ENCODE assay signal across 14 mouse cellular contexts in genomic region chr6:36775647-36776360, GRCm38 (mm10). TPM values are rescaled to one million over a fixed set of nuclear protein-coding genes. Genes with fewer than 3 reads are reported as not detected.
A peak's percentile ranks its signal among the peaks of the same experiment; 100 is the strongest.
DNase-seq lines count a peak whose midpoint lies in the region; ATAC-seq lines count a peak whose summit lies in the region.
"Had no signal": no experiment of that assay in that cellular context is flagged by ENCODE, and none has a peak within 500 bp of the region (broad histone marks: within the 10 kb centered on the region; RNA-seq: fewer than 3 reads in every experiment).

No protein-coding gene starts in this region.

- peak overlapping the region; percentile 77 for H3K27ac ChIP-seq in hindbrain, embryonic 10.5 days
- H3K27ac ChIP-seq in midbrain, embryonic 14.5 days (replicated peaks; ENCODE audit: low read depth, low read length) = peak overlapping the region; percentile 28; the same call in 1 of the 2 replicates
- H3K27ac ChIP-seq: heart, embryonic 13.5 days; liver, embryonic 12.5 days had no signal

- peaks cover 84% of the 10 kb centered on the region for H3K27me3 ChIP-seq in hindbrain, embryonic 10.5 days (ENCODE audit: insufficient read depth, poor library complexity, severe bottlenecking)
- 0 out of 2 replicates have a peak, but pooled peaks cover 4% of the 10 kb centered on the region for H3K27me3 ChIP-seq in midbrain, embryonic 14.5 days (ENCODE audit: control insufficient read depth, insufficient read depth, low read length)
- H3K27me3 ChIP-seq: heart, embryonic 13.5 days; liver, embryonic 12.5 days had no signal

- WGBS in hindbrain, embryonic 10.5 days = 26% methylated on average over 10 of the region's 10 CpGs
- 6% methylated on average over 10 of the region's 10 CpGs for WGBS in midbrain, embryonic 14.5 days

- H3K36me3 ChIP-seq in hindbrain, embryonic 10.5 days = peaks cover 31% of the 10 kb centered on the region
- peaks cover 6% of the 10 kb centered on the region; the same call in 1 of the 2 replicates for H3K36me3 ChIP-seq in midbrain, embryonic 14.5 days (ENCODE audit: control insufficient read depth, insufficient read depth, low read length)
- H3K36me3 ChIP-seq: liver, embryonic 12.5 days had no signal

- peak overlapping the region; percentile 27 for H3K4me3 ChIP-seq in hindbrain, embryonic 10.5 days
- H3K4me3 ChIP-seq in midbrain, embryonic 14.5 days (replicated peaks; ENCODE audit: low read depth, low read length) = no peak overlapping the region
- H3K4me3 ChIP-seq: heart, embryonic 13.5 days; liver, embryonic 12.5 days had no signal

- no peaks in the 10 kb centered on the region for H3K9me3 ChIP-seq in hindbrain, embryonic 10.5 days
- no peaks in the 10 kb centered on the region for H3K9me3 ChIP-seq in midbrain, embryonic 14.5 days (ENCODE audit: control insufficient read depth, low read length)
- H3K9me3 ChIP-seq: heart, embryonic 13.5 days; liver, embryonic 12.5 days had no signal

- H3K4me1 ChIP-seq in hindbrain, embryonic 10.5 days (replicated peaks) = peaks cover 88% of the 10 kb centered on the region
- H3K4me1 ChIP-seq in midbrain, embryonic 14.5 days (ENCODE audit: control insufficient read depth, insufficient read depth, low read length) = peaks cover 50% of the 10 kb centered on the region
- H3K4me1 ChIP-seq: liver, embryonic 12.5 days had no signal

- DNase-seq in right cerebral cortex, postnatal 4 days = peak; percentile 33
- DNase-seq in right cerebral cortex, postnatal 25 days = no peak
- peak; percentile 88 for DNase-seq in hindbrain, embryonic 10.5 days (ENCODE audit: low spot score)
- peak; percentile 72 for DNase-seq in midbrain, embryonic 14.5 days
- no peak for DNase-seq in frontal cortex, postnatal 36 days (ENCODE audit: low spot score in 2 of 2)
- no peak for DNase-seq in layer of hippocampus, postnatal 14 days (ENCODE audit: low spot score in 2 of 2)
- DNase-seq in Muller cell, postnatal 12 days (ENCODE audit: inconsistent ontology term) = no peak
- DNase-seq in layer of hippocampus, adult 9-10 months (ENCODE audit: low spot score) = no peak
- DNase-seq: gastrocnemius, postnatal 10 days; kidney, adult 11 months; lung, postnatal 14 days; thymus, adult 18-20 months had no signal

- peak overlapping the region; percentile 21; the same call in 1 of the 2 replicates for H3K4me2 ChIP-seq in midbrain, embryonic 14.5 days (ENCODE audit: low read length)
- H3K4me2 ChIP-seq: heart, embryonic 13.5 days; liver, embryonic 12.5 days had no signal

- 0 out of 2 replicates have a peak, but pooled peaks have one; percentile 53 for ATAC-seq in midbrain, embryonic 14.5 days (ENCODE audit: low FRiP score, low TSS enrichment)
- ATAC-seq: liver, embryonic 12.5 days had no signal

- H3K9ac ChIP-seq in midbrain, embryonic 14.5 days (replicated peaks; ENCODE audit: low read length) = no peak overlapping the region
- H3K9ac ChIP-seq: heart, embryonic 13.5 days; liver, embryonic 12.5 days had no signal

RNA-seq across cellular contexts. Expression of gene Ptn, which starts 34.2 kb away (rescaled TPM):
- polyA plus RNA-seq in hindbrain, embryonic 10.5 days (2016; fragmentation: Nextera tagmentation; extraction: Ambion mirVana) = 232 and 295 TPM in 2 replicates
- polyA plus RNA-seq in midbrain, embryonic 14.5 days (2014; fragmentation: Nextera tagmentation; extraction: Ambion mirVana) = 680 and 686 TPM in 2 replicates
- 100 to 1,000 TPM; 358 to 368 TPM for total RNA-seq in layer of hippocampus, postnatal 14 days (2021)

Comparison
In these comparisons a context has a peak if more than half of its experiments do, and no peak if none do; other contexts are left out.
1. DNase-seq: peak in right cerebral cortex, postnatal 4 days (single experiment), hindbrain, embryonic 10.5 days (single experiment) and midbrain, embryonic 14.5 days (single experiment); none in right cerebral cortex, postnatal 25 days (single experiment), frontal cortex, postnatal 36 days (0 of 2), layer of hippocampus, postnatal 14 days (0 of 2), Muller cell, postnatal 12 days (single experiment) and layer of hippocampus, adult 9-10 months (single experiment).